17 mouse cellular contexts compared by ENCODE assay signal in the genomic region with DNA sequence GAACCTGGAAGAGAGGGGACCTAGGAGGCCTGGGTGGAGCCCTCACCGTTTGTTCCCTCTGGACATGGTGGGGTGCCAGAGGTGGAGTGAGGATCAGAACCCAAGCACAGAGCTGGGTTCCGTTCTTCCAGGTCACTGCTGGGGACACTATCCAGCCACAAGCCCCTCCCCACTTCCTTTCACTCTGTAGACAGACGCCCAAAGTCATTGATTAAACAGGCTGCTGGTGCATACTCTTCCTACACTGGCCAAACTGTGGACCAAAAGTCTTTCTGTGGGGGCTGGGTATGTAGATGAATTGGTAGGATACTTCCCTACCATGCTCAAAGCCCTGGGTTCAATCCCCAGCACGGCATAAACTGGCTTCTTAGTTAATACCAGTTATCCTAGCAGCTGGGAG. TPM values are rescaled to one million over a fixed set of nuclear protein-coding genes. Genes with fewer than 3 reads are reported as not detected.
"Had no signal": no experiment of that assay in that cellular context is flagged by ENCODE, and none has a peak within 500 bp of the region (broad histone marks: within the 10 kb centered on the region; RNA-seq: fewer than 3 reads in every experiment).

No protein-coding gene starts in this region.

- H3K36me3 ChIP-seq: lung, embryonic 15.5 days; midbrain, embryonic 13.5 days; midbrain, embryonic 15.5 days; neural tube, embryonic 12.5 days; stomach, embryonic 15.5 days had no signal

- H3K4me1 ChIP-seq: midbrain, embryonic 15.5 days; stomach, embryonic 15.5 days had no signal

- H3K4me3 ChIP-seq: lung, embryonic 15.5 days; megakaryocyte, embryonic 14.5 days; midbrain, embryonic 13.5 days; midbrain, embryonic 15.5 days; neural tube, embryonic 12.5 days; stomach, embryonic 15.5 days had no signal

- ATAC-seq: lung, postnatal 0 days; midbrain, embryonic 13.5 days; midbrain, embryonic 15.5 days had no signal

- DNase-seq: lung, adult 2 months; lung, postnatal 14 days; lung, postnatal 36 days; right cerebral cortex, postnatal 14 days; thymus, adult 2 months; thymus, postnatal 25 days; thymus, postnatal 4 days had no signal

- H3K9ac ChIP-seq: lung, embryonic 15.5 days; midbrain, embryonic 13.5 days; midbrain, embryonic 15.5 days; neural tube, embryonic 12.5 days; stomach, embryonic 15.5 days had no signal

- H3K4me2 ChIP-seq: lung, embryonic 15.5 days; midbrain, embryonic 11.5 days; midbrain, embryonic 13.5 days; midbrain, embryonic 15.5 days; neural tube, embryonic 12.5 days; stomach, embryonic 15.5 days had no signal

- H3K27me3 ChIP-seq: midbrain, embryonic 13.5 days; midbrain, embryonic 15.5 days; neural tube, embryonic 12.5 days had no signal

- H3K27ac ChIP-seq: lung, embryonic 15.5 days; macrophage; midbrain, embryonic 13.5 days; midbrain, embryonic 15.5 days; neural tube, embryonic 12.5 days; stomach, embryonic 15.5 days; stomach, postnatal 0 days had no signal

- H3K9me3 ChIP-seq: lung, embryonic 15.5 days; megakaryocyte, embryonic 14.5 days; midbrain, embryonic 13.5 days; midbrain, embryonic 15.5 days; neural tube, embryonic 12.5 days; stomach, embryonic 15.5 days had no signal

RNA-seq across cellular contexts. Expression of gene Atp2c2, which starts 7.8 kb away (rescaled TPM):
- polyA plus RNA-seq: macrophage; midbrain, embryonic 13.5 days had no signal

RNA-seq across cellular contexts. Expression of gene Wfdc1, which starts 25.8 kb away (rescaled TPM):
- polyA plus RNA-seq: macrophage had no signal

RNA-seq across cellular contexts. Expression of gene Kcng4, which starts 56.5 kb away (rescaled TPM):
- polyA plus RNA-seq: macrophage had no signal
